Mouse (Mus musculus): Measurements from ENCODE around the gene Ky. TPM values are rescaled to one million over a fixed set of nuclear protein-coding genes. Genes with fewer than 3 reads are reported as not detected.

The Ky gene
- total RNA-seq, 2 experiments from 2014 or later, result 133 to 138 TPM

DNA sequence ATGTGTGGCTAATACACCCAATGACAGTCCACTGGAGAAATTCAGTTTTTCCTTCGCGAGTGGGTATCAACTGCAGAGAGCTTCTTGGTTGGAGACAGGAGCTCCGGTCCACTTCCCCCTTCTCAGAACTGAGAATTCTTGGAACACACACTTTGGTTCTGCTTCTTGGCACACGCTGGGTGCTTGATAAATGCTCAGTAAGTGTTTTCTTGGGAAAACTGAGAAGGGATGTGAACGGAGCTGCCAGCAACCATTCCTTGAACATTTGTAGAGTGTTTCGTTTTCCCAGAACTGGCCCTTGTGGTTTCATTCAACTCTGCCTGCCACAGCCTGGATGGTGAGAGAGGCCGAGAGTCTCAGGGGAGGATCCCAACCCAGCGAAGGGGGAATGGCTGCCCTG, 43.7 kb downstream of the Ky start:
- DNase-seq, result no peak

GRCm38 (mm10) chr9:102551771-102552170, 46.2 kb downstream of the Ky start:
- no peak for DNase-seq

DNA sequence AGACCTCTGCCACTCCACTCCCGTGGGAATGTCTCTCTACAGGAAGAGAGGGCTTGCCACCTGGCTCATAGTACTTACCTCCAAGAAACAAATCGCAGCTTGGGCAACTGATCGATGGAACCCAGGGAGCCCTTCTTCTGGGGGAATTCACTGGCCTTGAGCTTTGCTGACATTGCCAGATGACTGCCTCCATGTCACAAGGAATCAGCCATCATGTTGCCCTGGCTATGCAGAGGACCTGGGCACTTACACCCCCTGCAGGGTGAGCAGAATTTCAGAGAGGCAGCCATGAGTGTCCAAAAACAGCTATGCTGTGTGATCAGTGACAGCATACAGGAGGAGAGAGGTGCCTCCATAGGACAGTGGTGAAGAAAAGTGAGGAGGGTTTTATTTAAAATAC, 48.2 kb downstream of the Ky start:
- DNase-seq, result no peak

DNA sequence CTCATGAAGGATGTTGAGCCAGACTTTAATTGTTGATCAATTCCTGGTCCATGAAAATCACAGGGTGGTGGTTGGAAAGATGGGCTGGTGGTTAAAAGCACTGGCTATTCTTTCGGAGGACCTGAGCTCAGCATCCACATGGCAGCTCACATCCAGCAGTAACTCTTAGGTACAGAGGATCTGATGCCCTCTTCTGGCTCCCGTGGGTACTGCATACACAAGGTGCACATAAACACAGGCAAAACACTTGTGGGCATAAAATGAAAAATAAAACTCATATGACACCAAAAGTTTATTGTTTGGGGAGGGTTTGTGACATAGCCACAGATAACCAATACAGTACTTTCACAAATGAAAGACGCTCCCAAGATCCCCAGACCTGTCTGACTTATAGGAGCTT, 52.9 kb downstream of the Ky start:
- DNase-seq, result no peak

- no peak for DNase-seq
These were observed 67.3 kb downstream of the Ky start for GRCm38 (mm10) chr9:102572888-102573287.

GRCm38 (mm10) chr9:102577480-102577879, 71.9 kb downstream of the Ky start:
- DNase-seq, result no peak

- DNase-seq, result no peak
These were observed 76.4 kb downstream of the Ky start for GRCm38 (mm10) chr9:102581921-102582469.

- no peak for DNase-seq
These were observed 81.8 kb downstream of the Ky start for GRCm38 (mm10) chr9:102587347-102587746.

GRCm38 (mm10) chr9:102594667-102595393, 89.3 kb downstream of the Ky start:
- DNase-seq, result no peak

Other genes with a start within 250 kb of the Ky start
- 1 to 10 TPM; 4.7 to 5.7 TPM for gene Ephb1, start 151.1 kb upstream of the Ky start, total RNA-seq (2021)
- gene Anapc13, start 120.5 kb downstream of the Ky start, total RNA-seq (2021), result 100 to 1,000 TPM; 251 to 261 TPM
- 10 to 100 TPM; 35.5 to 39.0 TPM for gene Cep63, start 120.8 kb downstream of the Ky start, total RNA-seq (2021)
- gene Amotl2, start 210.9 kb downstream of the Ky start, total RNA-seq (2021), result 10 to 100 TPM; 32.9 to 43.7 TPM